Mouse (Mus musculus): ENCODE results near the gene Golgb1.

Golgb1 gene

DNA sequence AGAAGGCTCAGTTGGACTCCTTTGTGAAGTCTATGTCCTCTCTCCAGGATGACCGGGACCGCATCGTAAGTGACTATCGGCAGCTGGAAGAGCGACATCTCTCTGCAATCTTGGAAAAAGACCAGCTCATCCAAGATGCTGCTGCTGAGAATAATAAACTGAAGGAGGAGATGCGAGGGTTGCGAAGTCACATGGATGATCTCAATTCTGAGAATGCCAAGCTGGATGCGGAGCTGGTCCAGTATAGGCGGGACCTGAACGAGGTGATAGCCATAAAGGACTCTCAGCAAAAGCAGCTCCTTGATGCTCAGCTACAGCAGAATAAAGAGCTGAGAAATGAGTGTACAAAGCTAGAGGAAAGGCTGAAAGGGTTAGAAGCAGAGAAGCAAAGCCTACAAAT, 43.6 kb downstream of the Golgb1 start:
- no peak for DNase-seq (ENCODE audit: low read depth, low spot score)

DNA sequence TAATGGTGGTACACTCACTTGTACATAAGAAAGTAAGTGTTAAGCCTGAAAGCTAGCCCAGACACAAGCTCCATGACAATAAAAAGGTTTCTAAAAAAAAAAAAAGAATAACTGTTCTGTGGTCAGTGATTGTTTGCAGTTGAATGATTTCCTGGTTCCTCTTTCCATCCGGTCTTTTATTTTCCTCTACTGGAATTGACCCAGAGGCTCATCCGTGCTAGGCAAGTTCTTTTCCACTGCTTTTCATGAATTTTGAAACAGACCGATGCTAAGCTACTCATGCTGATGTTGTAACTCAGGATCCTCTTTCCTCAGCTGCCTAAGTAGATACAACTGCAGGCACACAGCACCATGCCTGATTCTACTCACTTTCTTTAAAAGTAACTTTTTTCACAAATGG, 45.5 kb downstream of the Golgb1 start:
- no peak for DNase-seq (ENCODE audit: low read depth, low spot score)

DNA sequence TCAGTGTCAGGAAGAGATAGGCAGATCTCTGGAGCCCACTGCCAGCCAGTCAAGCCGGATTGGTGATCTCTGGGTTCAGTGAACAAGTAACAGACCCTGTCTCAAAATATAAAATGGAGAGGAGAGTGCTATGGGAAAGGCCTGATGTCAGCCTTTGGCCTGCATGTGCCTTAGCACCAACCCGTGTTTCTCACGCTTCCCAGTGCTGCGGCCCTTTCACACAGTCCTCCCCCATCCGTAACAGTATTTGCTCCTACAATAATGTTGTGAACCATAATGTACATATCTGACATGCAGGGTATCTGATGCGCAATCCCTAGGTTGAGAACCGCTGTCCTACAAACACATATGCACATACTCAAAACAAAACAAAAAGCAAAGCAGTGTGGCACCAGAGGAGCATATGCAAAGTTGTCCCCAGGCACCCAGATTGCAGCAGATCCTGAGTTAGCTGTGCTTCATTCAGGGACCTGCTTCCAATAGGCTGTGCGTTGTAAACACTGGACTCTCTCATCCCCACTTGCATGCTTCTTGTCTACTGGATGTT, 46.2 kb downstream of the Golgb1 start:
- no peak for DNase-seq (ENCODE audit: low read depth, low spot score)

DNA sequence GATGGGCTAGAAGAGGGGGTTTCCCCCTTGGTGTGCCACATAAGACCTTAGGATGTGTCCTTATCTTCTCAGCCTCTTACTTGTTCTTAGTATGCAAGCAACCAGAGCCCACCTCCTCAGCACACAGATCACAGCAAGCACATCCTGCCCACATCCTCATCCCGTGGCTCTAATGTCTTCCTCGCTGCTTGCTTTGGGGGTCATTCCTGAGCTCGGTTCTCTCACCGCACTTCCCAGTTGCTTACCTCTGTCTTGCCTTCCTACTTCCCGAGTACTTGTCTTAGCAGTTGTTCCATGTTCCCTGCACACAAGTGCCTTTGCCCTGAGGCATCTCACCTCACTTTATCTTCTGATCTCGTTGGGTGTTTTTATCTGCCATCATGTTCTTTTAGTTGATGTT, 47.0 kb downstream of the Golgb1 start:
- peak; percentile 55 for DNase-seq (ENCODE audit: low read depth, low spot score)

DNA sequence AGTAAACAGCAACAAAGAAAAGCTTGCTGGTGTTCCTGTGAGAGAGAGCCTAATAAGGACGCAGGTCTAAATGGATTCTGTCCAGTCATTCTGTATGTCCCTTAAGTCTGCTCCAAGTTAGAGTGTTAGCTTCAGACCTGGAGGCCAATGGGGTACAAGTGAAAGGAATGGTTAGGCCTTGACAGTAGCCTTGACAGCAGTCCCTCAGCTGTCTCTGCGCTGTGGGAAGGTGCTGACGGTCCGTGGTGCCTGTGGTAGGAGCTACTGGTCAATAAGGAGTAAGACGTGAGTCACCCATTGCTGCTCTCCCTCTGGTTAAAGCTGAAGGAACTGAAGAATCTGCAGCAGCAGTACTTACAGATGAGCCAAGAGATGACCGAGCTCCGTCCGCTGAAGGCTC, 49.4 kb downstream of the Golgb1 start:
- no peak for DNase-seq (ENCODE audit: low read depth, low spot score)

DNA sequence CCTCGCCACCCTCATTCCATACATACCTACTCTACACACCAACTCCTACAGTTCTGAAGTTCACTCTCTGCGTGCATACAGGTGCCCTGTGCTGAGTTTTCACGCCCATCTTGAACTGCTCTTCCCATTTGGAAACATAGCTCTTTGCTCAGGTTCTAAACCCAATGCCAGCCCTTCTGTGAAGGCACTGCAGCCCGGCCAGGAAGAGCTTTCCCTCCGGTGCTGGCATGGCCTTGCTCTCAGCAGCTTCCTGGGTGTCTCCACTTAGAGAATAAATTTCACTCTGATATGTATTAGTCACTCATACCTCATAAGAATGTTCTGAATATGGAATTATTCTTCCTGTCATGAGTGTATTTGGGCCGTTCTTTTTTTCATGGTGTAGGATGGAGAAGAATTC, 50.4 kb downstream of the Golgb1 start:
- no peak for DNase-seq (ENCODE audit: low read depth, low spot score)

DNA sequence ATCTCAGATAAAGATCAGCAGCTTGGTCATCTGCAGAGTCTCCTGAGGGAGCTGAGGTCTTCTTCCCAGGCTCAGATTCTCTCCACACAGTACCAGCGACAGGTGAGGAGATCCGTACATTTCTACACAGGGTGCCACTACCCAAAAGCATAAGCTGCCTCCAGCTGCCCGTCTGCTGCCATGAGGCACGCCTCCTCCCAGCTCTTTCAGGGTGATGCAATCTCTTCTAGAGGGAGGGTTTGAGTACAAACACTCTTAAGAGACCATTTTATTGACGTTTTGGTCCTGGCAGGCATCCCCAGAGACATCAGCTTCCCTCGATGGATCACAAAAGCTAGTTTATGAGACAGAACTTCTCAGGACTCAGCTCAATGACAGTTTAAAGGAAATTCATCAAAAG, 50.9 kb downstream of the Golgb1 start:
- peak; percentile 37 for DNase-seq (ENCODE audit: low read depth, low spot score)

DNA sequence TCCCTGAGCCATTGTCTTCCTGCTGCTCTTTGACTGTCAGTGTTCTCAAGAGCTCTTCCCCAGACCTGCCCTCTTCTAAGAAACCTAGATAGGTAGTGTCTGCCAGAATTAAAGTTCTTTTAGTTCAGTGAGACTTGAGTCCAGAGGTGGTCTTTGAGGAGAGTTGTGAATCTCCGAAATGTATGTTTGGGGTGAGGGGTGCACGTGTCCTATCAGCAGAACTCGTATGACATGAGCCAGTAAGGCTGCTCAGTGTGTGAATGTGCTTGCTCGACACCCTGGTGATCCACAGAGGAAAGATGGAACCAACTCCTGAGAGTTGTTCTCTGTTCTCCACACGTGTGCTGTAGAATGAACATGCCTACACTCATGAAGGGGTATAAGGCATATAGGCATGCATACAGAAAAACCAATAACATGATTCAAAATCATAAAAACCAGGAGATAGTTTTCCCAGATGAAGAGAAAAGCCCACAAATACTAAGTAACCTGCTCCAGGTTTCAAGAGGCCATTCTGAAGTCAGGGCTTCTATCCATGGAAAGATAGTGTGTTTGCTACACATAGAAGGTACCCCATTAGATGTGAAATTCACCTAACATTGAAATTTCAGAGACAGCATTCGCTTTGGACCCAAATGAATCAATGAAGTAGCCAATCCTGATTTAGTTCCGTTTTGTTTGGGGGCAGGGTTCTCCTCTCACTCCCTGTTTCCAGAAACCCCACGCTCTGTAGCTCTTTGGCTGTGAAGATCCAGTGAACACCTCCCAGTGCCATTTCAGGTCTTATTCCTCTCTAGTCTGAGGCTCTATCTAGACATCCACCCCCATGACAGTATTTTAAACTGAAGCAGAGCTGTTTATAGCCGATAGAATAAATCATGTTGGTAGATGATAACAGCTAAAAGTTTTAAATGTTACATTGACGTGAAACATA, 51.8 kb downstream of the Golgb1 start:
- DNase-seq (ENCODE audit: low read depth, low spot score): no peak

DNA sequence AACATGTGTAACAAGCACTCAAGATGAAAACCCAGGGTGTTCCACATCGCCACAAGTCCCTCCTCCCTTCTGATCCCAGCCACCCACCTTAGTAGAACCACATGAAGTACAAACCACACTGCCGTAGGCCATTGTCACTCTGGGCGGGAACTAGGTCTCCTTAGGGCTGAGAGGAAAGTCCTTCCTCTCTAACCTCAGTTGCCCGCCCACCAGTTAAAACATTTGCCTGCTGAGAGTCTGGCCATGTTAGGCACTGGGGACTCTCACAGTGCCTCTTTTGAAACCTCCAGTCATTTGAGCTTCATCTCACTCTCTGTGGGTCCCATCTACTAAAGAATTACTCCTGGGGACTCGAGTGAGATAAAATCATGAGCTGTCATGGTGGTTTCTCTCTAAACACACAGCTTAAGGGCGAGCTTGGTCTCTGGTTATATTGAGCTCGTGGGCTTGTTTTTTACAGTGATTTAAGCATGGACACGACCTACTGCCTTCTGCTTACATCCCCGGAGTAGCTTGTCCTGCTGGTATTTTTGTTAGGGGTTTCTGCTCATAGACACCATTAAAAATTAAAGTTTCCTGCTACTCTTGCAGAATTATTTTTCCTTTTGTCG, 52.7 kb downstream of the Golgb1 start:
- peak; percentile 72 for DNase-seq (ENCODE audit: low read depth, low spot score)

DNA sequence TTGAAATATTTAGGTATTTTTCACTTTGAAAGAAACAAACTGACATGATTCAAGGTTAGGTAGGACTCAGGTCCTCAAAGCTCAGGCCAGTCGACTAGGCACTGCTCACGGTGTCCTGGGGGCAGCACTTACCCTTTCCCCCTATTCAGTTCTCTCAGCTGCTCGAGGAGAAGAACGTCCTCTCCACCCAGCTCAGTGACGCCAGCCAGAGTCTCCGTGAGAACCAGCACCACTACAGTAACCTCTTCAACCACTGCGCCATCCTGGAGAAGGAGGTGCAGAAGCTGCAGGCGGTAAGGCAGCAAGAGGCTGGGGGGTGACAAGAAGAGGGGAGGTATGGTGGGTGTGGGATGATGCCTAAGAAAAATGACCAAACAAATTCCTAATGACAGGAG, 53.2 kb downstream of the Golgb1 start:
- DNase-seq (ENCODE audit: low read depth, low spot score): no peak

DNA sequence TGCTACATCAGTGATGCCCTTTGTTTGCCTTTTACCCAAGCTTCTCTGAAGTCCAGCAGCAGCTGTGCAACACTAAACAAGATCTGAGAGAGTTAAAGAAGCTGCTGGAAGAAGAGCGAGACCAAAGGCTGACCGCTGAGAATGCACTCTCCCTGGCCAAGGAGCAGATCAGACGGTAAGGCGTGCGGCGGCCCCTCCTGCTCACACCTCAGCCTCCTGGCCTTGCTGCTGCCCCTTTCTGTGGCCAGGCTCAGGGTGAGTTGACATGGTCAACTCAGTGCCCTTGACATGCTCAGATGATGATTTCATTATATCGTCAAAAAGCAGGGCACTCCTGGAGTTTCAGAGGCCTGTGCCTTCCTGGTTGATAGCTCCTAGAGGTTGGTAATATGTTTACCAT, 54.3 kb downstream of the Golgb1 start:
- DNase-seq (ENCODE audit: low read depth, low spot score): no peak

DNA sequence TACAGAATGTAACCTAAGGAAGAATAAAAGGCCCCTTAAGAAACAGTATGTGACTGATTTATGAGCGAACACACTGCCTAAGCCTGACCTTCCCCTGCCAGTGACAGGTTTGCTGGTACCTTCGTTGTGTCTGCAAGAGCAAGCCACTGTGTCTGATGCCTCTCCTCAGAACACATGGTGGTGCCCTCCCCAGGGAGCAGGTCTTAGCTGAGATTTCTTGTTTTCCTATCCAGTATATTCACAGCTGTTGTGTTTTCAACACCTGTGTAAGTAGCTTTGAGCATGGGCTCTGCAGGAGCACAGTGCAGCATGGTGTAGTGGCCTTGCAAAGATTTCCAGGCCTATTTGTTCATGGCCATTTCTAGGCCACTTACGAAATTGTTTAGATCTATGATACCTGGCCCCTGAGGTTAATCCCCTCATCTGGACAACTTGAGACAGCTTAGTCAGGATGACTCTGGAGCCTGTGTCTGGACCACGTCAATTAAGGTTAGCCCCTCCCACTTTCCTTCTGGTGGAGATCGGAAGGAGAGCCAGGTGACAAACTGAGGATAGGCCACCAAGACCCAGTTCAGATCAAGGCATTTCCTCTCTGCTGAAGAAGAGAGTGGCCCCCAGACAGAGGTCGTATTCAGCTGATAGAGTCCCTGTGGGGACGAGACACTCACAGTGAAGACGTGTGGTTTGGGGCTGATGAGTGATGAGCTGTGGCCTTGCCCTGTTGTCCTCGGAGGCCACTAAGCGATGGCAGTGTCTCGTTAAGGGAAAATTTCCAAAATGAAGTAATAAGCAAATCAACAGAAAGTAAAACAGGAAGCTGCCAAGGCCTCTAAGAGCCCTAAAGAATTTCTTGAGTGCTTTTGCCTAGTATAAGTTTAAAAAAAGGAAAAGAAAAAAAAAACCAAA, 55.5 kb downstream of the Golgb1 start:
- DNase-seq (ENCODE audit: low read depth, low spot score): peak; percentile 28

DNA sequence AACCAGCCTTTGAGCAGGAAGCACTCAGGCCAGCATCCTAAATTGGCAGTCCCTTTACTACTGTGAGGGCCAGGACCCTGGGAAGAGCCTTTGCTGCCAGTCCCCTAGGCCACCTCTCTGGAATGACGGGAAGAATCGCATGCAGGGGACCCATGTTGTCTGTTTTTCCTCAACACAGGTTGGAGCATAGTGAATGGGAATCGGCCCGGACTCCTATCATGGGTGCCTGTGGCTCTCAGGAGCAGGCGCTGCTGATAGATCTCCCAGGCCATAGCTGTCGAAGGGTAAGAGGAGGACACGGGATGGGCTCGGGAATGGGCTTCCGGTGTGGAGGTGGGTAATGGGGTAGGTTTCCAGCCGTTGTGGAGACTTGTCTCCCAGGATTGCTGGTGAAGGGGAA, 56.4 kb downstream of the Golgb1 start:
- no peak for DNase-seq (ENCODE audit: low read depth, low spot score)

DNA sequence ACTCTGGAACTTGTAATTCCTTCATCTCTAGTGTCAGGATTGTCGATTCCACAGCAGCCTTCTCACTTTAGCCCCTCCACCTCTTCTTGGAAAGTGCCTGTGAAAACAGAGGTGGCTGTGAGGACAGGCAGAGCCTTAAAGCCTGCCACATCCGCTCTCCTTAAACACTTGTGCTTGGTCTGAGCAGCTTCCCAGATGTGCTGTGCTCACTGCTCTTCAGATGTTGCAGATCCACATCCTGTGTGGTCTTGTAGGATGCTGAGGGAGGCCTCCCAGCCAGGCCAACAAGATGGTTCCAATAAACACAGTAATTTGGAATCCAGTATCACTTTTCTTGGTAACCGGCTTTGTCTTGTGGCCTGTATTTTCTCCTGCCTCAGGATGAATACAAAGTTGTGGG, 57.0 kb downstream of the Golgb1 start:
- DNase-seq (ENCODE audit: low read depth, low spot score): peak; percentile 36

DNA sequence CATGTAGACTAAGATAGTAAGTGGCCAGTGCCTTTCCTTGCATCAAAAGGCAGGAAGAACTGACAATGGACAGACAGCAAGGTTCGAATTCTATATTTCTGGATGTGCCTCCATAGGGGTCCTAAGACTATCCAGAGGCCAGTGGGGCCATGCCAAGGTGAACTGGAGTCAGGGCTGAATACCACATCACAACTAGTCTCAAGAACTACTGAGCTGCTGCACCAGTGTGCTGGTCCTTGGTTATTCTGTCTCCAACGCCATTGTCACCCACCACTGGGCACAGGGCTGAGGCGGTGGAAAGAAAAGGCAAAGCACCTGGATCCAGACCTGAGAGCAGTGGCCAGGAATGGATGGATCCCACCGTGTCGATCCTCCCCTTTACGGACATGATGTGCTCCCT, 57.6 kb downstream of the Golgb1 start:
- no peak for DNase-seq (ENCODE audit: low read depth, low spot score)

DNA sequence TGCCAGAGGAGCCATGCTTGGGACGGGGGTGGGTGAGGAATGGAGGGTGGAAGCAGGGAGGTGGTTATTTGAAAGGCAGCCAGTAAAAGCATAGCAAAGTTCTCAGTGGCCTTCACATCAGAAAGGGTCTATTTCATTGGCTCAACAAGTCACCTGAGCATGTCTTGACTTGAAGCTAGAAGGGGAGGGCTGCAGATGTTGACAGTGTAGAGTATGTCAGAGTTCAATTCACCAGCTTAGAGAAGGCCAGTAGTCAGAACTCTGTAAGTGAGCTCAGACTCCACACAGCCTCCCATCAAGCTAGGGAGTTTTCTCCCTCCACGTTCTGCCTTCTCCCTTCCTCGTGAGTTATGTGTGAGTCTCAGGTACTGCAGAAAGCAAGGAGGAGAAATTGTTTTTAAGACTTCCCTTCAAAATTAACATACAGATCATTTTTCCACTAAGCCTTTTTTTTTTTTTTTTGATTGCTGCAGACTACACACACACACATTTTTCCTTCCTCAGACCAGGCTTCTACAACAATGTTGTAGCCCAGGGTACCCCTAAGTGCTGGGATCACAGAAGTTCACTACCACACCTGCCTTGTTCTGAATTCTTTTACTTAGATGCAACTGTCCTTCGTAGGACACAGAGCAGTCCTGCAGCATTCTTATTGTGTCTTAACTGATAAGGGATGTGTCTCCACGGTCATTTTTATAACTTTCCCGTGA, 59.3 kb downstream of the Golgb1 start:
- peak; percentile 69 for DNase-seq (ENCODE audit: low read depth, low spot score)

DNA sequence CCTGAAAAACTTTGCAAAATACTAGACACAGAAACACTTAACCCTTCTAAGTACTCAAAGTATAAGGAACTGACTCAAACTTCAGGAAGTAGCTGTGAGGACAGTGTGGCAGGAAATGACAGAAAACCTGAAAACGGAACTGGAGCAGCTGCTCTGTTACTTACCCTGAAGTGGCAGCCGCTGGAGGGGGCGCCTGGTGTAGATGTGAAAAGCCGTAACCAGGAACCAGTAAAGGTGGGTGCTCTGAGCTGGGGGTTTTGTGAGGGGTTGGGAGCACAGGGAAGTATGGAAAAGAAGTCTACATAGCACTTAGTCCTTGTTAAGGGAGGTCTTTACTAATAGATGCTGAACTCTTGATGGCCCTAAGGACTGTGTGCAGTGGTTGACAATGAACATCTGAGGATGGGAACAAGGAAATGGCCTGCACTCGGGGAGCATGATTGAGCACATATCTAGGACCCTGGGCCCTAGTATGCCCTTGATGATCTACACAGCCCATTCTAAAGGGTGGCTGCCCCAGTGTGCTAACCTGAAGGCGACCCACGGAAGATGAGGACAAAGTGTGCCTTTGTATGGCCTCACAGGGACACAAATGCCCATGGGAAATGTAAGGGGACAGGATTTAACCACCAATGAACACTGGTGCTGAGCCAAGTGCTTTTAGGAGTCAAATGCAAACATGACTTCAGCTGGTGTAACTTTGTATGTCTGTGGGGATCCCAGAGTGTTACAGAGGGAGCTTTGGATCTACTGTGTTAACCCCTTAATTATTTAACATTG, 60.1 kb downstream of the Golgb1 start, which contains the start of gene Hcls1:
Hcls1 (plus strand) TSS at position 143 of the 780 bp plus-strand sequence.
- peak; percentile 81 for DNase-seq (ENCODE audit: low read depth, low spot score)

DNA sequence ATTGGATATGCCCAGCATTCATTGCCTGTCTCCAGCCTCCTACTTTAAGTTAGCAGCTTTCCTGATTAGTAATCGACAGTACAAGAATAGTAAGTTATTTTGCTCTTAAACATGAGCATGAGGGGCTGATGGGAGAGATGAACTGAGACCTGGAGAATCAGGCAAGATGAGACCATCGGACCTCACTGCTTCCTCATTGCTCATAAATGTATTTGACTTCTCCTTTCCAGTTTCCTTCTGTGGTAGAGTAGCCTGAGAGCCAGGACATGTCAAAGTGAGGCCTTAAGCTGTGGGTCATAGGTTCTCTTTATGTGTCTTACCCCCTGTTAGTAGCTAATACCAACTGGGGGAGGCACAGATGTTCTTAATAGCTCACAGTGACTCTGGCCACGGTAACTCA, 60.9 kb downstream of the Golgb1 start:
- no peak for DNase-seq (ENCODE audit: low read depth, low spot score)

DNA sequence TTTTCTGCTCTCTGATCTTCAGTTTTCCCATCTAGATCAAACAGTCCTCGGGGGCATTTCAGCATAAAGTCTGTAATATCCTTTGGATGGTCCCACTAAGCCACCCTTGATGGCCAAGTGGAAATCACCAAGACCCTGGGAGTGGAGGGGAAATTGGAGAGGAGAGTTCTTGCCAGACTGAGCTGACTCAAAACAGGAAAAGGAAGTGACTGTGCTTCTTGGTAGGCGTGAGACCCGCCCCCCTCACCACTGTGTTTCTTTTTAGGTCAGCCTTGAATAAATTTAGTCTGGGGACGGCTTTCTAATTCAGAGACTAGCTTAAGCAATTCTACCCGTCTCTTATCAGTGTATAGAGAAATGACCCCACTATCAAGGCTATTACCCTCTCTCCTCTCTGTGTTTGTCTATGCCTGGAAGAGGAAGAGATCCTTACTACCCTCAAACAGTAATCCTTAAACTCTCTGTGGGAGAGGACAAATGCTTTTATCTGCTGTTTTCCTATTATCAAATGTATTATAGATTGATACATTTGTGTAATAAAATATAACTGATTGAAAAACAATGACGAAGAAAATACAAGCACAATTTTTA, 66.3 kb downstream of the Golgb1 start:
- peak; percentile 82 for DNase-seq (ENCODE audit: low read depth, low spot score)

DNA sequence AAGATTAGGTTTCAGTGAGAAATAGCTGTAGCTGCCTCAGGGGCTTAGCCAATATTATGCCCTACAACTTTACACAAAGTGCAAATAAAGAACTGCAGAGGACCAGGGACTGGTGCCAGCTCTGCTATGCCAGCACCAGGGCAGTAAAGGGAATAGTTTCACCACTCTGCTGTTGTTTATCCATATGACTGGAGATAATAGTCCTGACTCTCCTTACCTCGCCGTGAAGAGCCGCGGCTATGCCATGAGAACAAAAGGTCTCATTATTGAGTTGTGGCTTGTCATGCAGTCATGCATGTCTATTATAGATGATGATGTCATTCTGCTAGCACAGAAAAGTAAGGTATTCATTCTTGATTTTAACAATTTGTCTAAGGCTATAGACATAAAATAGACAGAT, 67.0 kb downstream of the Golgb1 start:
- no peak for DNase-seq (ENCODE audit: low read depth, low spot score)
